Mouse (Mus musculus): ENCODE measurements around the gene St8sia6. TPM values are rescaled to one million over a fixed set of nuclear protein-coding genes. Genes with fewer than 3 reads are reported as not detected.
A peak's percentile ranks its signal among the peaks of the same experiment; 100 is the strongest.
"Not testable (repeated sequence)": the region's sequence is repeated elsewhere in the genome, so short reads cannot be mapped to it uniquely, and the experiment has no call there.

Gene St8sia6
- total RNA-seq, 2 experiments from 2014 or later = 2.8 to 3.7 TPM

- peak; percentile 12 to 46 for DNase-seq (ENCODE audit: low spot score in 2 of 2)
- H3K4me3 ChIP-seq = no peak overlapping the region
Observed at GRCm38 (mm10) chr2:13682488-13683204, 111.2 kb downstream of the St8sia6 start.

GRCm38 (mm10) chr2:13672946-13673345, 120.9 kb downstream of the St8sia6 start:
- H3K4me3 ChIP-seq = no peak overlapping the region
- no peak overlapping the region for H3K27ac ChIP-seq
- TF ChIP-seq CTCF (conservative IDR thresholded peaks at IDR 0.05) = peak; percentile 74
- DNase-seq (ENCODE audit: low spot score in 2 of 2) = no peak

More at GRCm38 (mm10) chr2:13682488-13683204, 111.2 kb downstream of the St8sia6 start:
- TF ChIP-seq CTCF (conservative IDR thresholded peaks at IDR 0.05) = no peak
- H3K27ac ChIP-seq = no peak overlapping the region

- DNase-seq (ENCODE audit: low spot score in 2 of 2) = no peak
- no peak overlapping the region for H3K27ac ChIP-seq
- TF ChIP-seq CTCF (conservative IDR thresholded peaks at IDR 0.05) = no peak
- H3K4me3 ChIP-seq = no peak overlapping the region
Observed at GRCm38 (mm10) chr2:13672426-13672825, 121.4 kb downstream of the St8sia6 start.

GRCm38 (mm10) chr2:13634866-13635265, 159.0 kb downstream of the St8sia6 start:
- TF ChIP-seq CTCF (conservative IDR thresholded peaks at IDR 0.05) = peak; percentile 70
- Histone ChIP-seq H3K4me3 (no peak overlapping the region), H3K27ac (no peak overlapping the region)
- DNase-seq (ENCODE audit: low spot score in 2 of 2) = no peak

GRCm38 (mm10) chr2:13630136-13630832, 163.6 kb downstream of the St8sia6 start:
- Histone ChIP-seq H3K4me3 (no peak overlapping the region), H3K27ac (no peak overlapping the region)
- TF ChIP-seq CTCF (conservative IDR thresholded peaks at IDR 0.05) = no peak
- no peak for DNase-seq (ENCODE audit: low spot score in 2 of 2)

GRCm38 (mm10) chr2:13603636-13604035, 190.2 kb downstream of the St8sia6 start:
- not testable (repeated sequence) for DNase-seq (ENCODE audit: low spot score in 2 of 2); H3K4me3 ChIP-seq; H3K27ac ChIP-seq

GRCm38 (mm10) chr2:13603093-13603492, 190.8 kb downstream of the St8sia6 start:
- no peak overlapping the region for H3K27ac ChIP-seq
- no peak for DNase-seq (ENCODE audit: low spot score in 2 of 2)
- no peak overlapping the region for H3K4me3 ChIP-seq
- no peak for TF ChIP-seq CTCF (conservative IDR thresholded peaks at IDR 0.05)

Other genes starting within 250 kb of the St8sia6 start
- 1 to 10 TPM; 3.7 to 5.2 TPM for gene Trdmt1, start 249.4 kb downstream of the St8sia6 start, total RNA-seq (2021)
- 10 to 100 TPM; 57.4 to 71.6 TPM for gene Vim, start 220.1 kb downstream of the St8sia6 start, total RNA-seq (2021)

All from layer of hippocampus, adult 2 months (tissue).